Mouse (Mus musculus) ES-Bruce4 (cell line): ENCODE data around the gene Hrh3. TPM values are rescaled to one million over a fixed set of nuclear protein-coding genes. Genes with fewer than 3 reads are reported as not detected.

Experiments
- H3K27ac ChIP-seq: 2 replicates; pipeline ENCODE4 v1.5.1; 2012; ENCODE audit warnings: low read length, inconsistent platforms; ENCODE audit not compliant: insufficient read depth
- H3K27me3 ChIP-seq: 2 replicates; pipeline ENCODE4 v1.6.1; 2012; ENCODE audit warnings: mild to moderate bottlenecking, low read length, inconsistent platforms; ENCODE audit not compliant: control insufficient read depth, poor library complexity, insufficient read depth, severe bottlenecking
- H3K36me3 ChIP-seq: 2 replicates; pipeline ENCODE4 v1.6.1; 2012; ENCODE audit warnings: inconsistent platforms, mild to moderate bottlenecking, low read length, moderate library complexity; ENCODE audit not compliant: control insufficient read depth, poor library complexity, insufficient read depth, severe bottlenecking
- H3K4me1 ChIP-seq: one replicate; pipeline ENCODE4 v1.8.1; 2011; ENCODE audit warnings: low read length; ENCODE audit not compliant: control insufficient read depth, insufficient read depth
- H3K4me3 ChIP-seq: 2 replicates; pipeline ENCODE4 v1.5.1; 2011; ENCODE audit warnings: low read depth, mild to moderate bottlenecking, low read length
- H3K9ac ChIP-seq: 2 replicates; pipeline ENCODE4 v1.6.1; 2012; ENCODE audit warnings: low read depth, mild to moderate bottlenecking, inconsistent platforms; ENCODE audit not compliant: poor library complexity, severe bottlenecking
- H3K9me3 ChIP-seq: replicated peaks from 2 replicates; pipeline ENCODE4 v1.6.1; 2012; ENCODE audit warnings: mild to moderate bottlenecking, low read length, inconsistent platforms; ENCODE audit not compliant: control insufficient read depth, poor library complexity, insufficient read depth, severe bottlenecking
- CTCF ChIP-seq: IDR thresholded peaks from one replicate; pipeline ENCODE4 v1.8.1; 2011; ENCODE audit warnings: low read depth, low read length
- EP300 ChIP-seq: IDR thresholded peaks from 2 replicates; pipeline ENCODE4 v1.6.1; 2011; ENCODE audit warnings: low read depth, low read length; ENCODE audit not compliant: insufficient read depth
- POLR2A ChIP-seq: IDR thresholded peaks from one replicate; pipeline ENCODE4 v1.8.1; 2011; ENCODE audit warnings: low read length; ENCODE audit not compliant: insufficient read depth
- polyA plus RNA-seq: library from polyadenylated mRNA; stranded (reverse); fragments of >200 nt; gene quantifications from 2 replicates; pipeline ENCODE4 v1.2.4, GENCODE M21; 2011; ENCODE audit warnings: low read depth; ENCODE audit not compliant: missing spikeins, insufficient read depth, insufficient read length

The Hrh3 gene
- polyA plus RNA-seq, 1 experiment: not detected

GRCm38 (mm10) chr2:180113909-180114890 lies 9.9 kb upstream of the Hrh3 start:
- H3K4me1 ChIP-seq: peaks cover 9% of the 10 kb centered on the region
- no peak overlapping the region for H3K9ac ChIP-seq
- no peak overlapping the region for H3K27ac ChIP-seq
- peak; percentile 12 for TF ChIP-seq CTCF
- TF ChIP-seq POLR2A: no peak
- H3K36me3 ChIP-seq: no peaks in the 10 kb centered on the region
- H3K4me3 ChIP-seq: no peak overlapping the region
- H3K27me3 ChIP-seq: no peaks in the 10 kb centered on the region
- no peaks in the 10 kb centered on the region for H3K9me3 ChIP-seq

- H3K27ac ChIP-seq: no peak overlapping the region
- H3K4me3 ChIP-seq: no peak overlapping the region
- H3K9me3 ChIP-seq: no peaks in the 10 kb centered on the region
- H3K9ac ChIP-seq: no peak overlapping the region
- no peaks in the 10 kb centered on the region for H3K36me3 ChIP-seq
- H3K4me1 ChIP-seq: peaks cover 2% of the 10 kb centered on the region
- no peaks in the 10 kb centered on the region for H3K27me3 ChIP-seq
- TF ChIP-seq EP300: no peak
These were observed 4.0 kb upstream of the Hrh3 start for GRCm38 (mm10) chr2:180108285-180108684.

- no peak overlapping the region for H3K27ac ChIP-seq
- TF ChIP-seq CTCF (peak; percentile 54), POLR2A (no peak)
- H3K36me3 ChIP-seq: no peaks in the 10 kb centered on the region
- H3K4me3 ChIP-seq: no peak overlapping the region
- H3K4me1 ChIP-seq: peaks cover 2% of the 10 kb centered on the region
- no peaks in the 10 kb centered on the region for H3K9me3 ChIP-seq
- no peak overlapping the region for H3K9ac ChIP-seq
- no peaks in the 10 kb centered on the region for H3K27me3 ChIP-seq
These were observed 2.8 kb upstream of the Hrh3 start for GRCm38 (mm10) chr2:180107081-180107480.

GRCm38 (mm10) chr2:180105441-180106190 lies 1.3 kb upstream of the Hrh3 start:
- Histone ChIP-seq H3K4me3 (no peak overlapping the region), H3K9ac (no peak overlapping the region), H3K4me1 (peaks cover 2% of the 10 kb centered on the region), H3K9me3 (no peaks in the 10 kb centered on the region), H3K36me3 (no peaks in the 10 kb centered on the region), H3K27me3 (no peaks in the 10 kb centered on the region), H3K27ac (no peak overlapping the region)
- TF ChIP-seq EP300: no peak
- no peak for TF ChIP-seq POLR2A
- TF ChIP-seq CTCF: no peak

- Histone ChIP-seq H3K27ac (no peak overlapping the region), H3K9ac (no peak overlapping the region), H3K36me3 (no peaks in the 10 kb centered on the region), H3K4me1 (peaks cover 2% of the 10 kb centered on the region), H3K27me3 (no peaks in the 10 kb centered on the region), H3K9me3 (no peaks in the 10 kb centered on the region), H3K4me3 (peak overlapping the region; percentile 36)
- no peak for TF ChIP-seq EP300
- TF ChIP-seq POLR2A: no peak
- TF ChIP-seq CTCF: no peak
These were observed 530 bp upstream of the Hrh3 start for GRCm38 (mm10) chr2:180104659-180105377.
